Mouse (Mus musculus): Measurements from ENCODE around the gene Lep. TPM values are rescaled to one million over a fixed set of nuclear protein-coding genes. Genes with fewer than 3 reads are reported as not detected.

Gene Lep
- polyA plus RNA-seq, 2 experiments from 2014 or later: not detected

- ATAC-seq: no peak
These were observed 58.2 kb downstream of the Lep start for GRCm38 (mm10) chr6:29118231-29118630.

- no peak for ATAC-seq
These were observed 58.9 kb downstream of the Lep start for GRCm38 (mm10) chr6:29118963-29119362.

- no peak for ATAC-seq
These were observed 60.0 kb downstream of the Lep start for GRCm38 (mm10) chr6:29119990-29120389.

Other genes starting within 250 kb of the Lep start
- gene Lrrc4, start 228.5 kb upstream of the Lep start, polyA plus RNA-seq (2017; shearing (Covaris generic)): under 1 TPM; 0.16 to 0.51 TPM
- gene Rbm28, start 104.8 kb downstream of the Lep start, polyA plus RNA-seq (2017; shearing (Covaris generic)): 10 to 100 TPM; 60.2 to 62.8 TPM
- under 1 TPM; 0.16 to 0.28 TPM for gene Prrt4, start 119.4 kb downstream of the Lep start, polyA plus RNA-seq (2017; shearing (Covaris generic))
- 10 to 100 TPM; 18.5 to 22.7 TPM for gene Impdh1, start 156.1 kb downstream of the Lep start, polyA plus RNA-seq (2017; shearing (Covaris generic))
- 10 to 100 TPM; 32.4 to 37.1 TPM for gene Hilpda, start 212.3 kb downstream of the Lep start, polyA plus RNA-seq (2017; shearing (Covaris generic))
- under 1 TPM in 1 of 2 experiments, not detected in 1; 0.44 TPM for gene Fam71f2, start 219.4 kb downstream of the Lep start, polyA plus RNA-seq (2017; shearing (Covaris generic))